Mouse (Mus musculus) cerebellum, adult 2 months (tissue): ENCODE results near the gene Ankrd36.

Experiments used
- CTCF ChIP-seq: fragments of 200-500 bp; IDR thresholded peaks from 2 replicates; pipeline ENCODE4 v1.5.1; 2011; ENCODE audit warnings: low read depth, mild to moderate bottlenecking, control low read depth, low read length, moderate library complexity, borderline replicate concordance; ENCODE audit not compliant: insufficient read depth
- POLR2A ChIP-seq: fragments of 200-500 bp; IDR thresholded peaks from 2 replicates; pipeline ENCODE4 v1.6.1; 2011; ENCODE audit warnings: low read length, control low read depth, borderline replicate concordance; ENCODE audit not compliant: insufficient read depth

DNA sequence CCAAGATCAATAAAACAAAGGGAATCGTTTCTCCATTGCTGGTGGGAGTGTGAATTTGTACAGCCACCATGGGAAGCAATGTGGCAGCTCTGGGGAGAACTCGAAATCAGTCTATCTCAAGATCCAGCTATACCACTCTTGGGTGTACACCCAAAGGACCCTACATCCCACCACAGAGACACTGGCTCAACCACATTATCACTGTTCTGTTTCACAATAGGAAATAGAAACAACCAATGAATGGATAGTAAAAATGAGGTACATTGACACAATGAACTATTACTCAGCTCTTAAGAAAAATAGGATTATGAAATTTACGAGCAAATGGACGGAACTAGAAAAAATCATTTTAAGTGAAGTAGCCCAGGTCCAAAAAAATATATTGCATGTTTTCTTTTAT is 55.6 kb downstream of the Ankrd36 start:
- no peak for TF ChIP-seq CTCF
- no peak for TF ChIP-seq POLR2A
